Comparison of ENCODE assay signal across 38 mouse cellular contexts in genomic region chr11:53773641-53774360, GRCm38 (mm10). TPM values are rescaled to one million over a fixed set of nuclear protein-coding genes. Genes with fewer than 3 reads are reported as not detected.
"Had no signal": no experiment of that assay in that cellular context is flagged by ENCODE, and none has a peak within 500 bp of the region (broad histone marks: within the 10 kb centered on the region; RNA-seq: fewer than 3 reads in every experiment).

No protein-coding gene starts in this region.

- H3K36me3 ChIP-seq: hindbrain, embryonic 13.5 days; hindbrain, embryonic 15.5 days had no signal

- DNase-seq: gastrocnemius, postnatal 14 days; heart, postnatal 14 days; heart, postnatal 36 days; kidney, adult 11 months; kidney, adult 2 months; kidney, adult 9 months; kidney, postnatal 14 days; layer of hippocampus, adult 9-11 months; layer of hippocampus, postnatal 36 days; left cerebral cortex, postnatal 4 days had no signal

- ATAC-seq: hindbrain, postnatal 0 days; liver, embryonic 12.5 days had no signal

- H3K9me3 ChIP-seq: heart, embryonic 12.5 days; hindbrain, embryonic 13.5 days; hindbrain, embryonic 15.5 days; kidney, embryonic 15.5 days; limb, embryonic 13.5 days; limb, embryonic 15.5 days; liver, embryonic 12.5 days had no signal

- H3K27ac ChIP-seq: hindbrain, embryonic 13.5 days; hindbrain, embryonic 15.5 days; hindbrain, postnatal 0 days; kidney, embryonic 15.5 days; kidney, postnatal 0 days; limb, embryonic 13.5 days; limb, embryonic 15.5 days; liver, embryonic 12.5 days; liver, embryonic 14.5 days had no signal

- H3K27me3 ChIP-seq: limb, embryonic 15.5 days had no signal

- H3K9ac ChIP-seq: heart, embryonic 12.5 days; hindbrain, embryonic 13.5 days; hindbrain, embryonic 15.5 days; kidney, embryonic 15.5 days; limb, embryonic 13.5 days; limb, embryonic 15.5 days; liver, embryonic 12.5 days; liver, embryonic 14.5 days had no signal

- H3K4me3 ChIP-seq: heart, embryonic 12.5 days; hindbrain, embryonic 13.5 days; hindbrain, embryonic 15.5 days; kidney, embryonic 15.5 days; limb, embryonic 13.5 days; limb, embryonic 15.5 days; liver, embryonic 12.5 days had no signal

RNA-seq across cellular contexts. Expression of gene Gm17334, which starts 0.8 kb away (rescaled TPM):
- total RNA-seq: heart, postnatal 14 days; hindbrain, postnatal 0 days; left cerebral cortex, postnatal 4 days; liver, adult 2 months had no signal
- polyA plus RNA-seq: heart, embryonic 12.5 days; heart, embryonic 14.5 days; hindbrain, embryonic 11.5 days; hindbrain, embryonic 13.5 days; hindbrain, embryonic 15.5 days; hindbrain, postnatal 0 days; limb, embryonic 11.5 days; liver, embryonic 14.5 days had no signal

RNA-seq across cellular contexts. Expression of gene Il5, which starts 53.2 kb away (rescaled TPM):
- total RNA-seq: gastrocnemius, adult 8-10 months; gastrocnemius, postnatal 14 days; gastrocnemius, postnatal 36 days; heart, adult 18-20 months; heart, postnatal 14 days; heart, postnatal 36 days; hematopoietic stem cell, adult 5-6 weeks; hindbrain, postnatal 0 days; layer of hippocampus, adult 18-20 months; layer of hippocampus, adult 8-10 months; layer of hippocampus, postnatal 14 days; layer of hippocampus, postnatal 36 days; left cerebral cortex, adult 18-20 months; left cerebral cortex, adult 8-10 months; left cerebral cortex, postnatal 25 days; left cerebral cortex, postnatal 4 days had no signal
- polyA plus RNA-seq: gonadal fat pad, adult 2 months; heart, embryonic 12.5 days; heart, embryonic 14.5 days; heart, embryonic 16.5 days; hindbrain, embryonic 11.5 days; hindbrain, embryonic 13.5 days; hindbrain, embryonic 15.5 days; hindbrain, postnatal 0 days; intestine, embryonic 14.5 days; kidney, embryonic 15.5 days; kidney, postnatal 0 days; limb, embryonic 13.5 days; limb, embryonic 15.5 days; liver, adult 2 months; liver, embryonic 12.5 days; liver, embryonic 14.5 days; liver, embryonic 16.5 days had no signal
